Mouse (Mus musculus) cerebellum, adult 2 months (tissue): ENCODE data around the gene Rpl18a.

Experiments used
- CTCF ChIP-seq: fragments of 200-500 bp; IDR thresholded peaks from 2 replicates; pipeline ENCODE4 v1.5.1; 2011; ENCODE audit warnings: low read depth, mild to moderate bottlenecking, control low read depth, low read length, moderate library complexity, borderline replicate concordance; ENCODE audit not compliant: insufficient read depth
- POLR2A ChIP-seq: fragments of 200-500 bp; IDR thresholded peaks from 2 replicates; pipeline ENCODE4 v1.6.1; 2011; ENCODE audit warnings: low read length, control low read depth, borderline replicate concordance; ENCODE audit not compliant: insufficient read depth

- TF ChIP-seq CTCF, result no peak
- no peak for TF ChIP-seq POLR2A
These were observed 17.7 kb downstream of the Rpl18a start for GRCm38 (mm10) chr8:70879500-70879899.
